Mouse (Mus musculus): ENCODE data around the gene Rhbg.
A peak's percentile ranks its signal among the peaks of the same experiment; 100 is the strongest.
"Not testable (repeated sequence)": the region's sequence is repeated elsewhere in the genome, so short reads cannot be mapped to it uniquely, and the experiment has no call there.

The Rhbg gene

GRCm38 (mm10) chr3:88254268-88254926 lies at the start of gene Rhbg:
Gene Rhbg, minus strand, starts transcription at chr3:88254709.
- peak; percentile 52 for DNase-seq

- DNase-seq: no peak
Measured at GRCm38 (mm10) chr3:88299172-88299571, 44.7 kb upstream of the Rhbg start.

GRCm38 (mm10) chr3:88297321-88297851 lies 42.9 kb upstream of the Rhbg start:
- no peak for DNase-seq

GRCm38 (mm10) chr3:88296561-88297318 lies 42.2 kb upstream of the Rhbg start, which contains the start of the genes Tsacc and Cct3:
Gene Tsacc, minus strand, starts transcription at chr3:88296999.
Gene Cct3, plus strand, starts transcription at chr3:88297116.
- peak; percentile 100 for DNase-seq

- DNase-seq: no peak
Measured at GRCm38 (mm10) chr3:88296110-88296560, 41.6 kb upstream of the Rhbg start.

GRCm38 (mm10) chr3:88295272-88295671 lies 40.8 kb upstream of the Rhbg start:
- DNase-seq: peak; percentile 31

- peak; percentile 28 for DNase-seq
Measured at GRCm38 (mm10) chr3:88291970-88292369, 37.5 kb upstream of the Rhbg start.

- not testable (repeated sequence) for DNase-seq
Measured at GRCm38 (mm10) chr3:88288133-88288713, 33.7 kb upstream of the Rhbg start.

- no peak for DNase-seq
Measured at GRCm38 (mm10) chr3:88287110-88287509, 32.6 kb upstream of the Rhbg start, which contains the start of gene Gm38392. Gene Gm38392, minus strand, starts transcription at chr3:88287210.

GRCm38 (mm10) chr3:88285565-88285895 lies 31.0 kb upstream of the Rhbg start:
- not testable (repeated sequence) for DNase-seq

- not testable (repeated sequence) for DNase-seq
Measured at GRCm38 (mm10) chr3:88284815-88285564, 30.5 kb upstream of the Rhbg start.

- DNase-seq: not testable (repeated sequence)
Measured at GRCm38 (mm10) chr3:88281141-88281916, 26.8 kb upstream of the Rhbg start.

- no peak for DNase-seq
Measured at GRCm38 (mm10) chr3:88280035-88280434, 25.5 kb upstream of the Rhbg start.

- no peak for DNase-seq
Measured at GRCm38 (mm10) chr3:88276529-88277143, 22.1 kb upstream of the Rhbg start.

- no peak for DNase-seq
Measured at GRCm38 (mm10) chr3:88276121-88276520, 21.6 kb upstream of the Rhbg start.

GRCm38 (mm10) chr3:88274002-88274401 lies 19.5 kb upstream of the Rhbg start:
- no peak for DNase-seq

- no peak for DNase-seq
Measured at GRCm38 (mm10) chr3:88271859-88272258, 17.4 kb upstream of the Rhbg start.

- not testable (repeated sequence) for DNase-seq
Measured at GRCm38 (mm10) chr3:88271298-88271697, 16.8 kb upstream of the Rhbg start.

- DNase-seq: no peak
Measured at GRCm38 (mm10) chr3:88268991-88269390, 14.5 kb upstream of the Rhbg start.

GRCm38 (mm10) chr3:88268014-88268413 lies 13.5 kb upstream of the Rhbg start:
- not testable (repeated sequence) for DNase-seq

- DNase-seq: no peak
Measured at GRCm38 (mm10) chr3:88262346-88262745, 7.8 kb upstream of the Rhbg start.

Data from cerebellum, adult 9-10 months (tissue).